Mouse (Mus musculus): ENCODE measurements around the gene Heca.
"Not testable (repeated sequence)": the region's sequence is repeated elsewhere in the genome, so short reads cannot be mapped to it uniquely, and the experiment has no call there.

The Heca gene

DNA sequence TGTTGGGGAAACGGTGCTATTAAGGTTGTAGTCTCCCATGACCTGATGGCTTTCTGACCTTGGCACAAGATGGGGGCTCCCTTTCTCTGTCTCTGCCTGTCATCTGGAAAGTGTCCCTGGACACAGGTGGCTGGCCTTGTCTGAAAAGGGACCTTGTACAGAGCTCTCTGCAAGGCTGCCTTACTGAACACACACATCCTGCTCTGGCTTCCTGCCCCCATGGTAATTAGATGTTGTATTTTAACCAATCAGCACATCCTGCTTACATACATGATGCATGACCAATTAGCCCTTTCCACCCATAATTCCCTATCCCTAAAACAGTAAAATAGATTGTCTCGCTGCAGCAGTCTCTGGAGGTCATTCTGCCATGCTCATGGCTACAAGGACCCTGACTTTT, 67.1 kb downstream of the Heca start:
- no peak for DNase-seq (ENCODE audit: extremely low spot score, low spot score)

DNA sequence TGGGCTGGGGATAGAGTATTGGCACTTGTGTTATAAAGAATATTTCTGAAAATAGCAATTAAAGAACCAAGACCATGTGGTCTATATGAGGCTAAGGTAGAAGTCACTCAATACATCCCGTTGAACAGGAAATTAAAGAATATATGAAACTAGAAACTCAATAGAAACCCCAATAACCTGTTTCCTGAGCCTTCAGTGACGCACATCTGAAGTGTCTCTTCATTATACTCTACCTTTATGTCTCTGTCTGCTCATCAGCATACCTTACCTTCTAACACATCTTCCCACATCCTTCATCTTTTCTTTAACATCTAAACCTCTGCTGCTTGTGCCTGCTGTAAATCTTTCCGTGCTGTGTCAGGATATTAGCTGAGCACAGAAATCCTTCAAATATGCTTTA, 67.8 kb downstream of the Heca start:
- DNase-seq (ENCODE audit: extremely low spot score, low spot score) = no peak

DNA sequence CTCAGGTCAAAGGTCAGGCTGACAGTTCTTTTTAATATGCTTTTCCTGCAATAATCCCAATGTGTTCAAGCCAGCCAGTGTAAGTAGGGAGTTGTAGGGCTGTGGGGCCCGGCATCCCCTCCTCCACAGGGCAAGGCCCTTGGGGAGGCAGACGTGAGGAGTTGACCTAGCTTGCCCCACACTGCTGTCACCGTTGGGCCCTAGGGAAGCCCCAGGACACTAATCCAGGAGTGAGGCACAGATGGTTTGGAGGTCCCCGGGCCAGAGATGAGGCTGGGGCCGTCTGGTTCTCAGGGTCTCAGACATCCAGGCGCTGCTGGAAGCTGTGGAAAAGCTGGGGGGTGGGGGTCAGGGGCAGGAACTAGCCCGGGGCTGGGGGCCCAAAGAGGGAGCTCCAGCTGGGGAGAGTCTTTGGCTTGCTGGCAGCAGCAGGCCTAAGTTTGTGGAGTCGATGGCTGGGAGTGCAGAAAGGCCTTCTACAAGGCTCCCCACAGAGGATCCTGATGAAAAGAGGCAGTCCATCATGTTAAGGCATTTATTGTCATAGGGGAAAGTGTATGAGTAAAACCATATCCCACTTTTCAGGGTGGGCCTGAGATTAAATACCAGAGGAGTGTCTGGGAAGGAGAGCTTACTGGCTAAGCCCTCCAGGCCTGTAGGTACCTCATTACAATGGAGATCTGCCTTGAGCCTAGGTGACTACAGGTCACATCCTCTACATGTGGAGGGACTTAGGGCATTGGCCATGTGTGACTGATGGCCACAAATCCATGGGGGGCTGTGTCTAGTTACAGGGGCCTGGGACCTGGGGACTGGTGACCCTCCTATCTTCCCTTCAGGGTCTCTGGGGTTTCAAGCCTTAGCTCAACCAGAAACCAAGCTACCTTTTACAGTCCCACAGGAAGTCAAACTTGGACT, 69.6 kb downstream of the Heca start:
- no peak for DNase-seq (ENCODE audit: extremely low spot score, low spot score)

DNA sequence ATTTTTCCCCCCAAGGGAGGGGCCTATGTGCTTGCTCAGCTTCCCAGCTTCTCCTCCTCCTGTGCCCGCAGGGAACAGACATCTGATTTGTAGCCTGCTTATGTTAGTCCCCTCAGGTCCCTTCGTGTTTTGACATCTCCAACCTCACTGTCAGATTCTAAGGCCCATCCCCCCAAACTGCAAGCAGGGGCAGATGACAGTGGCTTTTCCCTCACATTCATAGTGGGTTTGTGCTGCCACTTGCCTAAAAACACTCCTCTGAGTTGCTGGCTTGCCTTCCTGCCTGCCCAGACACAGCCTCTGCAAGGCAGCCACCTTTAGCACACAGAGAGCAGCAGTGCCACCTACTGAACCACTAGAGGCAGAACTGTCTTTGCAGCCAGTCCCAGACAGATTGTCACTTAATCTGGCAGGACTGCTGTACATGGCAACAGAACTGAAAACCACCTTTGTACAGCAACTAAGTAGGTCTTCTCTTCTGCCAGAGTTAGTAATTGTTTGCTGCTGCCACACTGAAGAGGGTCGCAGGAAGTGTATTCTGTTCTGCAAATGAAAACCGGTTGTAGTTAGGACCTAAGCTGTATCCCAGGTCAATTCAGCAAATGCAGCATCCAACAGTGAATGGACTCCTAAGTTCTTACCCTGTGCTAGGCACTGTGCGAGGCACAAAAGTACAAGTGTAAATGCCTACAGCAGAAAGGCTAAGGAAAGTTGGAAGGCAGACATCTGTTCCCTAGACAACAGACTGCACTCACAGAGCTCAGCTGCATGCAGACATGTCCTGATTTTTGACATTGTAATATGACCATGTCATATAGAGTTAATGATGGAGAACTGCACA, 77.8 kb downstream of the Heca start:
- peak; percentile 51 for DNase-seq (ENCODE audit: extremely low spot score, low spot score)

DNA sequence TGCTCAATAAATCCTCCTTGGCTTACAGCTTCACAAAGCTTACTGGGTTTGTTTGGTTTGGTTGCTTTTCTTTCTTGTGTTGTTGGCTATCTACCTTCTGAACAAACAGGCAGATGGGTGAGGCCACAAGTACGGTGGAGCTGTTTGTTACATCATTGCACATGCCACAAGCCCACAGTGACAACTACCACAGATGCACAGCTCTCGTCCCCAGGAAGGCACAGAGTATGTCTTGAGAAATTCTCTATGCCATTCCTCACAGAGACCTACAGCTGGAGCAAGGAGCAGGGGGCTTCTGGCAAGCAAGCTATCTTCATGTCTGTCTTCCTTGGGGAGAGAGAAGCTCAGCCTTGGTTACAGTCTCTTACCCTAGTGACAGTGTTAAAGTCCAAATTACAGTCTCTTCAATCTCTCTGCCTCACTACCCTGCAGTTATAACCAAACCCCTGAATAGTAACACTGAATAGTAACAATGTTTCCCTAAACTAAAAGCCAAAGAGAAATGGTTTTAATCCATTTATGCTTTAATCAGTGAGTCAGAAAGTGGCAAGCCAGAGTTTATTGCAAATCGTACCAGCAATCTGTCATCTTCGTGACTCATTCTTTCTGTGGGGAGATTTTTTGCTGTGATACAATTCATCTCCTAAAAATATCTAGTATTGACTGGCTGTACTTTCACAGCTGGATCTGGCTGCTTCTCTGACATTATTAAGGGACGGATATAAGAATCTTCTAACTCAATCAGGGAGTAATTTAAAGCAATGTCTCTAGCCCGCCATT, 87.0 kb downstream of the Heca start:
- no peak for DNase-seq (ENCODE audit: extremely low spot score, low spot score)

DNA sequence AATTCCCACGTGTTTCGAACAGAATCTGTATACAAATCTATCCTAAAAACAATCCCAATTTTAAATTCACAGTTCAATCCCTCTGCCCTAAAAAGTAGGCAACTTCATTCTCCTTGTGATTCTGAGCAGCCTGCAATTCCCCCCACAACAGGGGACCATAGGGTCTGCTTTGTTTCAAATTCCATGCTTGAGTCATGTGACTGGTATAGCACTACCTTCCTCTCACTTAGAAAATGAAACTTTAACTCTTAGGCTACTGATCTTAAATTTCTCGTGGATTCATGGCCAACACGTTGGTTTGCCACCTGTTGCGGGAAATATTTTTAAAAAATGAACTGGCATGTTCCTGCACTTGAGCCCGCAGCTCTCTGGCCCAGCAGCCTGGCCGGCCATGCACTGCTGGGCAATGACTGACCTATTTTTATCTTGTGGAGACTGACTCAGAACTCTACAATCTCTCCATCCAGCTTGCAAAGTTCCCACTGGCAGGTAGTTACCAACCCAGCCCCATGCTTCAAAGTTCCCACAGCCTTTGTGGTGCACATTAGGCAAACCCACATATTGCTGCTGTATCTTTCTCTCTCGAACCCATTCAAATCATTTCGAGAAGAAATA, 90.1 kb downstream of the Heca start:
- no peak for DNase-seq (ENCODE audit: extremely low spot score, low spot score)

DNA sequence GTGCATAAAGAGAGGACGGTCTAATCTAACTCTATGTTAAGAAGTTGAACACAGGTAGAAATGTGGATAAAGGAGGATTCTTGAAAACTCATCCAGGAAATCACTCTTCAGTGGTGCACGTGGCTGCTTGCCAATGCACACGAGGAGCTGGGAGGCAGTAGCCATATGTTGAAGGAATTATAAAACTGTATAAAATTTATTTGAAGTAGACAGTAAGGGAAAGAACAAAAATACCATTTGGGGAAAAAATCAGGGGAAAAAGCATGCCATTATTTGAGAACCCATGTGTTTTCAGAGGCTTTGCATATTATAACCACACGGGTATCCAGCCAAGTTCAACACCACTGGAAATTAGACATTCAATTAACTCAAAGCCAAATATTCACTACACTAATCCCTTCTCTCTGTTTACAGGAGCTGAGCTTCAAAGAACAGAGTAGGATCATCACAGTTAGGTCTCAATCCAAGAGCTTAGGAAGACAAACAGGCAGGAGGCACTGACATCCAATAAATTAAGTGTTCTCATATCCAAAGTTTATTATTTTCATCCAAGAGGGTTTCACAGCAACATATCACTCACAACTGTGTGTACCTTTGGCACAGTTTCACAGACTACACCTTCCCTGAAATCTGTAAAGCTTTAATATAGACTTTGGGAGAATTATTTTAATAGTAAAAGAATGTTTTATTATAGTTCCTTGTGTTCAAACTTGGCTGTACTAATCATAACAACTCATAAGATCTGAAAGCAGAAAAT, 102.9 kb downstream of the Heca start:
- DNase-seq (ENCODE audit: extremely low spot score, low spot score) = no peak

DNA sequence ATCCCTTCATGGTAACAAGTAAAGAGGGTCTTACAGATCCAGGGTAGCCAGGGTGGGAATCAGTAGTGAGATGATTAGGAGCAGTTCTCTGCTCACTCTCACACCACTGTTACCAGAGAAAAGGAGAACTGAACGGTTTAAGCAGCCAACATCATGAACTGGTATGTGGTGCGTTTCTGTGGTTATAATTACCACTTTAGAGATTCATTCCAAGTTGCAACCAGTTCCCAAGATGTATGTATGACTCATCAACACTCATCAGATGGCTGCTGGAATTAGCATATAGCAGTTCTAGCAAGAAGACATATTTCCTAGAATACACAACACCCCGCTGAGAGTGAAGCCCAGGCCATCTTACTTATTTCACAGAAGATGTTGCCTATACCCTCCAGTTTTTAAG, 105.8 kb downstream of the Heca start:
- DNase-seq (ENCODE audit: extremely low spot score, low spot score) = no peak

DNA sequence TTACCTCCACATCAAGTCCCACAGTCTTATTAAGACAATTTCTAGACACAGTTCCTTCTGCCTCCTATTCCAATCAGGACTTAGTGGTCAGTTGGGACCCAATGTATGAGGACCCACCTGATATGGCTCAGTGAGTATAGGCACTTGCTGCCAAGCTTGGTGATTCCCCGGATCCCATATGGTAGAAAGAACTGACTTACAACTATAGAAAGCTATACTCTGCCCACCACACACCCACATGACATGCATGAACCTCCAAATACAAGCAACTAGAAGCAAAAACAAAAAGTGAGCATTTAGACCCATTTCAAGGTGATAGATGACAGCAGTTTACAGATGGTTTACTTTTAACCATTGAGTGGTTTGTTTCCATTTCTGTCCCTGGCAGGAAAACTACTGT, 111.6 kb downstream of the Heca start:
- no peak for DNase-seq (ENCODE audit: extremely low spot score, low spot score)

DNA sequence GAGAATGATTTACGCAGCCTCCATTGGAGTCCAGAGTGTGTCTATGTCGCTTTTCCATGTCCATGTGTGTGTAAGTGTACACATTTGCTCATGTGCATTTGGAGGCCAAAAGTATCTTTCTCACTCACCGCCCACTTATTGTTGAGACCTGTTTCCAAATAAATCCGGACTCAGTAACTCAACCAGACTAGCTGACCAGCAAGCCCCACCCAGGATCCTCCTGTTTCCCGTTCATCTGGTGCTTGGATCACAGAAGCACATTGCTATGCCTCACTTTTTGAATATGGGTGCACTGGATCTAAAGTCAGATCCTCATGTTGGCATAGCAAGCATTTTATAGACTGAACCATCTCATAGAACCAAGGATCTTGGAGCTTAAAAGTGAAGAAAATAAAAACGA, 112.8 kb downstream of the Heca start:
- no peak for DNase-seq (ENCODE audit: extremely low spot score, low spot score)

DNA sequence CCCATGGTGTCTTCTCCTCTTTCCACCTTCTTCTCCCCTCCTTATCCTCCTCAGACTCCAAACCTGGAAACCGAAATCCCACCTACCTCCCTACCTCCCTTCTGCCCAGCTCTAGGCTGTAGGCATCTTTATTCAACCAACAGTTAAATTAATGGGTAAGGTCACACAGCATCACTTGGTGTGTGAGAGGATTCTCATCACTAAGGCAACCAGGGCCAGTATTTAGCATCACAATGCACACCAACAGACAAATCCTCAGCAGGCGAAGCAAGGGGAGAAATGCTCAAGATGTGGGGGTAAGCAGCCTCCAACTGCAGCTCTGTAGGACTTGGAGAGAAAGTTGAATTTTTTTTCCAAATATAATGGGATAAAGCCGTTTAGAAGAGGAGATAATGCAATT, 116.8 kb downstream of the Heca start:
- no peak for DNase-seq (ENCODE audit: extremely low spot score, low spot score)

DNA sequence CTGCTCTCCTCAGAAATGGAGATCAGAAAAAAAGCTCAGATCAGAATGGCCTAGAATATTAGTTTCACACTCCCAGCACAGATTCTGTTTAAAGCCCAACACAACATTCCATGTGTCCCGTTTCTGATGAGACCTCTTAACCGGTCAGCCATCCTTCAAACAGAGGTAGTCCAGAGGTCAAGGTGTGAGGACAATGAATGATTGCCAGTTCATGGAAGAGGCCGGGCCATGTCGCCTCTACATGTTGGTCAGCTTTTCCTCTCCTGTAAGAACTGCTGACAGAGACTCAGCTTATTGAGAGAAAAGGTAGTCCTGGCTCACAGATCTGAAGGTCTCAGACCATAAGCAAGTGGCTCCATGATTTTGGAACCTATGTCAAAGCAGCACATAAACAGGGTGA, 118.7 kb downstream of the Heca start:
- no peak for DNase-seq (ENCODE audit: extremely low spot score, low spot score)

DNA sequence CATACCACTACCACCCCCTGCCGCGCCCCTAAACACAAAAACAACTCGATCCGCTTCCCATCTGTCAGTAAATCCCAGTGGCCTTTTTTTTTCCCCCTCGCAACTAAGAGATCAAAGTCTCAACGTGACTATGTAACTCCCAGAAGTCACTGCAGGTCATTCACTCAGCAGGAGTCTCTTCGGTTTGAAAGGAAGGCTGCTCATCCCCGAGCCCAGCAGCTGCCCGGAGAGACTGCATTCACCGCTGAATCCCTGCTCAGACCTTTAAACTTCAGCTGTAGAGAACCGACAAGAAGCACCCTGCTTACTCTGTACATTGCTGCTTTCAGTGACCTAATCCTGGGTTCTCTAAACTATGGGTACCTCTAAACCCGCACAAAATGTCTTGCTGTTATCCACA, 120.5 kb downstream of the Heca start:
- peak; percentile 50 for DNase-seq (ENCODE audit: extremely low spot score, low spot score)

DNA sequence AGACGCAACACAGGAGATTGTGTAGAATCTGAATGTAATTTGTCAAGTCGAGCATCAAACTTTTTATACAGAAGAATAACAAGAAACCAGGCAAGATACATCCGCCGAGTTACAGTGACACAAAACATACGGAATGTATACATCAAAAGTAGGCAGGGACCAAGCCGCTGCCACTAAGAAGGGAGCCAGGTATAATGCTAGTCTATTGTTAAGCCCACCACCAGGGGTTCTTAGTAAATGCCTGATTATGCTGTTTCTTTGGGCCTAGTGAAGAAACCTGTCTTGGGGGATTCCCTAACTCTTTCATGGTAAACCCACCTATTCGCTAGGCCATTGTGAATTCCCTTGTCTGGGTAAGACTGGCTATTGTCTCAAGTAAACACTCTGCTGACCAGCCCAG, 127.4 kb downstream of the Heca start:
- not testable (repeated sequence) for DNase-seq (ENCODE audit: extremely low spot score, low spot score)

Measured in neural tube, embryonic 10.5 days (tissue).